10 mouse cellular contexts compared by ENCODE assay signal in genomic region chr19:60310591-60310990, GRCm38 (mm10).
DNase-seq lines count a peak whose midpoint lies in the region; ATAC-seq and TF ChIP-seq lines count a peak whose summit lies in the region.
"Had no signal": no experiment of that assay in that cellular context is flagged by ENCODE, and none has a peak within 500 bp of the region (broad histone marks: within the 10 kb centered on the region; RNA-seq: fewer than 3 reads in every experiment).

No protein-coding gene starts in this region.

- H3K4me1 ChIP-seq in kidney, embryonic 15.5 days: no peaks in the 10 kb centered on the region
- no peaks in the 10 kb centered on the region for H3K4me1 ChIP-seq in forebrain, embryonic 14.5 days (ENCODE audit: control insufficient read depth, insufficient read depth, low read length)
- H3K4me1 ChIP-seq in kidney, adult 2 months (ENCODE audit: control insufficient read depth, insufficient read depth, low read length): no peaks in the 10 kb centered on the region
- H3K4me1 ChIP-seq in limb, embryonic 11.5 days (ENCODE audit: control insufficient read depth, insufficient read depth, low read length): no peaks in the 10 kb centered on the region
- H3K4me1 ChIP-seq: stomach, embryonic 15.5 days had no signal

- no peak overlapping the region for H3K4me2 ChIP-seq in kidney, embryonic 15.5 days
- no peak overlapping the region for H3K4me2 ChIP-seq in forebrain, embryonic 14.5 days (ENCODE audit: low read length)
- H3K4me2 ChIP-seq in limb, embryonic 11.5 days (ENCODE audit: low read depth, severe bottlenecking): no peak overlapping the region
- H3K4me2 ChIP-seq: stomach, embryonic 15.5 days had no signal

- H3K36me3 ChIP-seq in kidney, embryonic 15.5 days: no peaks in the 10 kb centered on the region
- no peaks in the 10 kb centered on the region for H3K36me3 ChIP-seq in forebrain, embryonic 14.5 days (ENCODE audit: control insufficient read depth, insufficient read depth, low read length)
- no peaks in the 10 kb centered on the region for H3K36me3 ChIP-seq in kidney, adult 2 months (ENCODE audit: control insufficient read depth, insufficient read depth, low read length)
- H3K36me3 ChIP-seq in limb, embryonic 11.5 days (ENCODE audit: control insufficient read depth, insufficient read depth, low read length): no peaks in the 10 kb centered on the region
- H3K36me3 ChIP-seq: stomach, embryonic 15.5 days had no signal

- H3K9ac ChIP-seq in kidney, embryonic 15.5 days: no peak overlapping the region
- H3K9ac ChIP-seq in forebrain, embryonic 14.5 days (ENCODE audit: low read length): no peak overlapping the region
- no peak overlapping the region for H3K9ac ChIP-seq in limb, embryonic 11.5 days (ENCODE audit: low read length)
- H3K9ac ChIP-seq: stomach, embryonic 15.5 days had no signal

- peak; percentile 22 for DNase-seq in kidney, adult 11 months
- DNase-seq in cerebellum, adult 11 months: peak; percentile 35
- DNase-seq in forebrain, embryonic 14.5 days (ENCODE audit: low spot score): peak; percentile 91
- peak; percentile 67 for DNase-seq in kidney, adult 2 months
- peak; percentile 88 for DNase-seq in limb, embryonic 11.5 days (ENCODE audit: low spot score)
- DNase-seq in thymus, postnatal 0 days (ENCODE audit: low spot score): peak; percentile 56

- WGBS in kidney, embryonic 15.5 days: 29% methylated on average over 4 of the region's 4 CpGs
- 26% methylated on average over 4 of the region's 4 CpGs for WGBS in forebrain, embryonic 14.5 days
- WGBS in kidney, adult 2 months: 20% methylated on average over 4 of the region's 4 CpGs
- WGBS in limb, embryonic 11.5 days: 25% methylated on average over 4 of the region's 4 CpGs

- H3K4me3 ChIP-seq in kidney, embryonic 15.5 days (replicated peaks): no peak overlapping the region
- H3K4me3 ChIP-seq in forebrain, embryonic 14.5 days (ENCODE audit: low read depth, low read length): no peak overlapping the region
- no peak overlapping the region for H3K4me3 ChIP-seq in kidney, adult 2 months (ENCODE audit: insufficient read depth, low read depth, low read length)
- H3K4me3 ChIP-seq in limb, embryonic 11.5 days (ENCODE audit: low read depth, low read length): no peak overlapping the region
- H3K4me3 ChIP-seq: erythroblast, embryonic 14.5 days; stomach, embryonic 15.5 days had no signal

- no peaks in the 10 kb centered on the region for H3K9me3 ChIP-seq in kidney, embryonic 15.5 days (replicated peaks)
- no peaks in the 10 kb centered on the region for H3K9me3 ChIP-seq in forebrain, embryonic 14.5 days (replicated peaks; ENCODE audit: control insufficient read depth, low read length)
- H3K9me3 ChIP-seq in limb, embryonic 11.5 days (ENCODE audit: control insufficient read depth, low read length): no peaks in the 10 kb centered on the region
- H3K9me3 ChIP-seq: stomach, embryonic 15.5 days had no signal

- 0 out of 2 replicates have a peak, but pooled peaks cover 3% of the 10 kb centered on the region for H3K27me3 ChIP-seq in kidney, embryonic 15.5 days
- H3K27me3 ChIP-seq in forebrain, embryonic 14.5 days (replicated peaks; ENCODE audit: control insufficient read depth, insufficient read depth, low read length): no peaks in the 10 kb centered on the region
- H3K27me3 ChIP-seq in kidney, adult 2 months (replicated peaks; ENCODE audit: control insufficient read depth, insufficient read depth, low read length): no peaks in the 10 kb centered on the region
- H3K27me3 ChIP-seq in limb, embryonic 11.5 days (ENCODE audit: control insufficient read depth, insufficient read depth, low read length): no peaks in the 10 kb centered on the region
- H3K27me3 ChIP-seq: stomach, embryonic 15.5 days had no signal

- peak; percentile 78 for TF ChIP-seq CTCF in kidney, adult 2 months (conservative IDR thresholded peaks at IDR 0.05; ENCODE audit: insufficient read depth, insufficient read length, low read depth, low read length)

- TF ChIP-seq POLR2A in kidney, adult 2 months (IDR thresholded peaks at IDR 0.05; ENCODE audit: low read depth, low read length): no peak

- no peak for ATAC-seq in kidney, embryonic 15.5 days (replicated peaks; ENCODE audit: low FRiP score)
- ATAC-seq in forebrain, embryonic 14.5 days: peak; percentile 71; the same call in 1 of the 2 replicates
- no peak for ATAC-seq in limb, embryonic 11.5 days (ENCODE audit: insufficient number of reproducible peaks, low FRiP score, low TSS enrichment, low read depth)
- peak; percentile 75; the same call in 1 of the 2 replicates for ATAC-seq in neutrophil, adult 5-6 weeks (ENCODE audit: extremely low read depth, insufficient number of reproducible peaks, low FRiP score, poor library complexity, severe bottlenecking)

- no peak overlapping the region for H3K27ac ChIP-seq in kidney, embryonic 15.5 days
- H3K27ac ChIP-seq in forebrain, embryonic 14.5 days (ENCODE audit: low read depth, low read length): no peak overlapping the region
- H3K27ac ChIP-seq in kidney, adult 2 months (ENCODE audit: insufficient read depth, low read depth, low read length): no peak overlapping the region
- H3K27ac ChIP-seq in limb, embryonic 11.5 days (replicated peaks; ENCODE audit: low read depth, low read length): no peak overlapping the region
- H3K27ac ChIP-seq: stomach, embryonic 15.5 days had no signal

Comparison
In these comparisons a context has a peak if more than half of its experiments do, and no peak if none do; other contexts are left out.
1. DNase-seq: peak in every context shown above with its lines; median percentile 91 in forebrain, embryonic 14.5 days; 88 in limb, embryonic 11.5 days; 67 in kidney, adult 2 months; 56 in thymus, postnatal 0 days; 35 in cerebellum, adult 11 months; 22 in kidney, adult 11 months.
2. ATAC-seq: peak in forebrain, embryonic 14.5 days (single experiment) and neutrophil, adult 5-6 weeks (single experiment); none in kidney, embryonic 15.5 days (single experiment) and limb, embryonic 11.5 days (single experiment).